Mouse (Mus musculus) cerebellum, adult 2 months (tissue): ENCODE data around the gene Pepd. TPM values are rescaled to one million over a fixed set of nuclear protein-coding genes. Genes with fewer than 3 reads are reported as not detected.

Experiments used
- DNase-seq, 2 experiments: peaks; one replicate each; pipeline ENCODE4 v3.0.0; 2021
- H3K27ac ChIP-seq: fragments of 200-500 bp; 2 replicates; pipeline ENCODE4 v1.5.1; 2012; ENCODE audit warnings: low read length, control low read depth, inconsistent platforms; ENCODE audit not compliant: insufficient read depth
- H3K27me3 ChIP-seq: fragments of 200-500 bp; 2 replicates; pipeline ENCODE4 v1.6.1; 2012; ENCODE audit warnings: inconsistent platforms, mild to moderate bottlenecking, low read length, moderate library complexity; ENCODE audit not compliant: control insufficient read depth, insufficient read depth
- H3K4me1 ChIP-seq: fragments of 200-500 bp; 2 replicates; pipeline ENCODE4 v1.6.1; 2011; ENCODE audit warnings: low read length; ENCODE audit not compliant: control insufficient read depth, insufficient read depth
- H3K4me3 ChIP-seq: fragments of 200-500 bp; replicated peaks from 2 replicates; pipeline ENCODE3; 2011; ENCODE audit warnings: mild to moderate bottlenecking, low read depth, low read length, control low read depth; ENCODE audit not compliant: insufficient read depth
- CTCF ChIP-seq: fragments of 200-500 bp; IDR thresholded peaks from 2 replicates; pipeline ENCODE4 v1.5.1; 2011; ENCODE audit warnings: low read depth, mild to moderate bottlenecking, control low read depth, low read length, moderate library complexity, borderline replicate concordance; ENCODE audit not compliant: insufficient read depth
- POLR2A ChIP-seq: fragments of 200-500 bp; IDR thresholded peaks from 2 replicates; pipeline ENCODE4 v1.6.1; 2011; ENCODE audit warnings: low read length, control low read depth, borderline replicate concordance; ENCODE audit not compliant: insufficient read depth
- WGBS: fragments of 180-500 bp; shearing (Covaris S2); methylation state at CpG from one replicate; pipeline ENCODE4 v1.1.7; 2018; 5-methylcytosine and 5-hydroxymethylcytosine counted together
- polyA plus RNA-seq: library from polyadenylated mRNA; depleted of rRNA; stranded (reverse); fragments of >200 nt; gene quantifications from 2 replicates; pipeline ENCODE4 v1.2.3, GENCODE M21; 2012

Pepd gene
- polyA plus RNA-seq, 1 experiment, result 55.1 TPM

- no peak for TF ChIP-seq CTCF
- TF ChIP-seq POLR2A, result no peak
- no peak overlapping the region for H3K4me3 ChIP-seq
- no peak overlapping the region for H3K27ac ChIP-seq
- H3K4me1 ChIP-seq, result no peaks in the 10 kb centered on the region
- DNase-seq, result no peak
- 87% methylated on average over 4 of the region's 4 CpGs for WGBS
- no peaks in the 10 kb centered on the region for H3K27me3 ChIP-seq
Observed at GRCm38 (mm10) chr7:34896461-34896860, 15.7 kb upstream of the Pepd start.

DNA sequence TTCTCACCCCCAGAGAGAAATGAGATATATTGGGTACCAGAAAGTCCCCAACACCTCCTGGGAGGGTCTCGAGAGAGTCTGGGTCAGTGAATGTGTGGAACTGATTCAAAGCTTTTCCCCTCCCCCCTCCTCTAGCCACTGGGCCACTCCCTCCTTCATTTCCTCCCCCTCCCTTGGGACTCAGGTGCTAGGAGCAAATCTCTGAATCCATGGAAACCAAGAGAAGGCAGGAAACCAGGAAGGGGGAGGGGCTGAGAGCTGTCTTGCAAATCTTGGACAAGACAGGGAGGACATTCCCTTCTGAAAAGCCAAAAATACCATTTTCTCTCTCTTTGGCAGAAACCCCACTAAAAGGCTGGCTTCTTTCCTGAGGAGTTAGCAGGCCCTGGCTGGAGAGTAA is 15.1 kb upstream of the Pepd start:
- no peak for DNase-seq
- TF ChIP-seq CTCF (no peak), POLR2A (no peak)
- Histone ChIP-seq H3K4me3 (no peak overlapping the region), H3K4me1 (no peaks in the 10 kb centered on the region), H3K27ac (no peak overlapping the region), H3K27me3 (no peaks in the 10 kb centered on the region)
- WGBS, result 12% methylated on average over 1 of the region's 1 CpGs

GRCm38 (mm10) chr7:34910096-34911066 is 1.8 kb upstream of the Pepd start:
- no peak overlapping the region for H3K27ac ChIP-seq
- WGBS, result 35% methylated on average over 24 of the region's 24 CpGs
- no peak overlapping the region for H3K4me3 ChIP-seq
- TF ChIP-seq CTCF, result no peak
- no peak for TF ChIP-seq POLR2A
- no peaks in the 10 kb centered on the region for H3K27me3 ChIP-seq
- H3K4me1 ChIP-seq, result no peaks in the 10 kb centered on the region
- DNase-seq, result no peak

- no peak for TF ChIP-seq POLR2A
- TF ChIP-seq CTCF, result no peak
- no peak for DNase-seq
- Histone ChIP-seq H3K4me1 (no peaks in the 10 kb centered on the region), H3K27me3 (no peaks in the 10 kb centered on the region), H3K27ac (no peak overlapping the region), H3K4me3 (no peak overlapping the region)
- WGBS, result 92% methylated on average over 9 of the region's 9 CpGs
Observed at GRCm38 (mm10) chr7:34913956-34914355, 1.8 kb downstream of the Pepd start.

DNA sequence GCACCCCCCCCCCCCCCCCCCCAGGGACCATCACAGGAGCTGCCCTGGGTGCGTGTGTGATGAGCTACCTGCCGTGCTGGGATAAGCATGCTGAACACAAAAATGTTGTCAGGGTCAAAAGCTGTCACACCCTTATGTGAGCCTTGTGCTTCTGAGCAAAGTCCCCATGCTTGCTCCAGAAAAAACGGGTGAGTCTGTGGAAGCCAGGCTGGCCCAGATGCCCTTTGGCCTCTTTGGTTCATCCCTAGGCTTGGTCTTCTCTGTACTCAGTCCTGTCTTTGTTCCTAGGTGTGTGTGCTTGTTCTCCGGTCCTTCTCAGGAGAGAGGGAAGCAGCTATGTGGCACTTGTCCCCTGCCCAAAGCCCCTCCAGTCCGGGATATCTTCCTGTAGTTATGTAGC is 3.4 kb downstream of the Pepd start:
- TF ChIP-seq POLR2A, result no peak
- TF ChIP-seq CTCF, result no peak
- no peaks in the 10 kb centered on the region for H3K27me3 ChIP-seq
- peaks cover 1% of the 10 kb centered on the region; the same call in 1 of the 2 replicates for H3K4me1 ChIP-seq
- DNase-seq, result no peak
- no peak overlapping the region for H3K27ac ChIP-seq
- H3K4me3 ChIP-seq, result no peak overlapping the region
- 86% methylated on average over 5 of the region's 5 CpGs for WGBS

DNA sequence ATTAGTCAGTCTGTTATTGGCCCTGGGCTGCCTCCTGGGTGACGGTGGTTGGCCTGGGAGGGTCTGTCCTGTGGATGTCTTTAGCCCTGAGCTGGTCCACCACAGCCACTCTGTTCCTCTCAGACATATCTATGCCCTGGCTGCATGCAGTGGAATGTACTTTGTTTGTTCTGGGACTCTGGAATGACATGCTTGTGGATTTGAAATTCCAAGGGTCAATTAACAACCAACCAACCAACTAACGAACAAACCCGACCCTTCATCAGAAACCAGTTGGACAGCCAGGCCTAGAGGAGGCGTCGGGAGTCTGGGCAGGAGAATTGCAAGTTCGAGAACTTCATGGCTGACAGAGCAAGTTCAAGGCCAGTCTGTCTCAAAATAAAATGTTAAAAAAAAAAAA is 5.4 kb downstream of the Pepd start:
- H3K27ac ChIP-seq, result no peak overlapping the region
- TF ChIP-seq CTCF, result no peak
- TF ChIP-seq POLR2A, result no peak
- no peaks in the 10 kb centered on the region for H3K27me3 ChIP-seq
- DNase-seq, result no peak
- no peak overlapping the region for H3K4me3 ChIP-seq
- H3K4me1 ChIP-seq, result peaks cover 3% of the 10 kb centered on the region; the same call in 1 of the 2 replicates
- 74% methylated on average over 6 of the region's 6 CpGs for WGBS

- peaks cover 3% of the 10 kb centered on the region; the same call in 1 of the 2 replicates for H3K4me1 ChIP-seq
- WGBS, result 95% methylated on average over 4 of the region's 4 CpGs
- no peak overlapping the region for H3K27ac ChIP-seq
- no peak for DNase-seq
- TF ChIP-seq POLR2A (no peak), CTCF (no peak)
- no peak overlapping the region for H3K4me3 ChIP-seq
- H3K27me3 ChIP-seq, result no peaks in the 10 kb centered on the region
Observed at GRCm38 (mm10) chr7:34917998-34918397, 5.8 kb downstream of the Pepd start.

GRCm38 (mm10) chr7:34918416-34918815 is 6.2 kb downstream of the Pepd start:
- Histone ChIP-seq H3K4me3 (no peak overlapping the region), H3K27me3 (no peaks in the 10 kb centered on the region), H3K27ac (no peak overlapping the region), H3K4me1 (peaks cover 3% of the 10 kb centered on the region; the same call in 1 of the 2 replicates)
- TF ChIP-seq CTCF, result no peak
- no peak for TF ChIP-seq POLR2A
- WGBS, result 85% methylated on average over 8 of the region's 8 CpGs
- DNase-seq, result no peak
